Mouse (Mus musculus) A20 (cell line): Measurements from ENCODE around the gene Myo1c.

ENCODE experiments used
- DNase-seq: peaks from one replicate; pipeline ENCODE4 v3.0.0-alpha.2; 2011; ENCODE audit warnings: low read depth, low spot score

The Myo1c gene

GRCm38 (mm10) chr11:75715556-75715955 is 65.3 kb downstream of the Myo1c start:
- no peak for DNase-seq

- no peak for DNase-seq
Measured at GRCm38 (mm10) chr11:75716661-75717325, 66.5 kb downstream of the Myo1c start.

DNA sequence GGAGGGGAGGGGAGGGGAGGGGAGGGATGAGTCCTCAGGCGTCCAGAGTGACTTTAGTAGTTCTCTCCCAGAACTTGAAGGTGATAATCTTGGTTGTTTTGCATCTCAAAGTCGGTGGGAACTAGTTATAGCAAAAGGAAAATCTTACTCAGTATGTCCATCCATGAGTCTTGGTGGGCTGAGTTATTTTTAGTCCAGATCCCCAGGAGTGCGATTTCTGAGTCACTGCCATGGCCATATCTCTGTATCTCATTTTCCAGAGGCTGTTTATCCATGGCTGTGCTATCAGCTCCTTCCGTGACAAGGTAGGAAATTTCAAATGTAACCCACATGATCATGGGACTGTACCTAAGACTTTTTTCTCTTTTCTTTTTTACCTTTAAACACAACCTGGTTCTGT is 72.0 kb downstream of the Myo1c start:
- no peak for DNase-seq
